ENCODE assay signal across 21 mouse cellular contexts in genomic region chr8:88583863-88584262, GRCm38 (mm10). TPM values are rescaled to one million over a fixed set of nuclear protein-coding genes. Genes with fewer than 3 reads are reported as not detected.
A peak's percentile ranks its signal among the peaks of the same experiment; 100 is the strongest.
DNase-seq lines count a peak whose midpoint lies in the region; ATAC-seq and TF ChIP-seq lines count a peak whose summit lies in the region.
"Had no signal": no experiment of that assay in that cellular context is flagged by ENCODE, and none has a peak within 500 bp of the region (broad histone marks: within the 10 kb centered on the region; RNA-seq: fewer than 3 reads in every experiment).

No protein-coding gene starts in this region.

- no peak overlapping the region for H3K4me3 ChIP-seq in liver, adult 2 months (ENCODE audit: insufficient read depth, low read depth, low read length)
- H3K4me3 ChIP-seq in liver, embryonic 11.5 days (ENCODE audit: low read depth, low read length), result no peak overlapping the region
- H3K4me3 ChIP-seq: embryonic facial prominence, embryonic 10.5 days; embryonic facial prominence, embryonic 12.5 days; forebrain, embryonic 13.5 days; forebrain, embryonic 15.5 days had no signal

- no peak overlapping the region for H3K27ac ChIP-seq in liver, adult 2 months (replicated peaks; ENCODE audit: insufficient read depth, low read depth, low read length)
- H3K27ac ChIP-seq in liver, embryonic 11.5 days (ENCODE audit: low read depth, low read length), result no peak overlapping the region
- H3K27ac ChIP-seq: embryonic facial prominence, embryonic 10.5 days; embryonic facial prominence, embryonic 12.5 days; forebrain, embryonic 13.5 days; forebrain, embryonic 15.5 days had no signal

- H3K4me2 ChIP-seq in liver, embryonic 11.5 days, result no peak overlapping the region
- H3K4me2 ChIP-seq: embryonic facial prominence, embryonic 12.5 days; forebrain, embryonic 13.5 days; forebrain, embryonic 15.5 days had no signal

- ATAC-seq in liver, embryonic 11.5 days (replicated peaks; ENCODE audit: low FRiP score), result no peak
- ATAC-seq: activated CD4-positive, CD25-positive, alpha-beta regulatory T cell, adult 4 months; CD4-positive, CD25-positive, alpha-beta regulatory T cell, adult 4 months; forebrain, embryonic 13.5 days; forebrain, embryonic 15.5 days; forebrain, postnatal 0 days; Patski had no signal

- 88% methylated on average over 3 of the region's 3 CpGs for WGBS in liver, adult 2 months
- WGBS in liver, embryonic 11.5 days, result 86% methylated on average over 3 of the region's 3 CpGs

- TF ChIP-seq POLR2A in liver, adult 2 months (IDR thresholded peaks at IDR 0.05; ENCODE audit: extremely low read depth, insufficient read depth, low read length), result no peak

- no peaks in the 10 kb centered on the region for H3K27me3 ChIP-seq in liver, adult 2 months (ENCODE audit: control insufficient read depth, insufficient read depth, low read length)
- H3K27me3 ChIP-seq in liver, embryonic 11.5 days (replicated peaks; ENCODE audit: control insufficient read depth, insufficient read depth, low read length), result no peaks in the 10 kb centered on the region
- H3K27me3 ChIP-seq: CH12.LX; embryonic facial prominence, embryonic 12.5 days; forebrain, embryonic 13.5 days; forebrain, embryonic 15.5 days; Patski had no signal

- peak; percentile 37 to 78 for DNase-seq in adrenal gland, adult (ENCODE audit: inconsistent age in 2 of 2, low spot score in 1 of 2)
- no peak for DNase-seq in adrenal gland, postnatal 25 days
- DNase-seq in adrenal gland, postnatal 14 days, result peak; percentile 58
- DNase-seq in adrenal gland, adult 8-10 months, result no peak
- DNase-seq in liver, adult 2 months (ENCODE audit: extremely low read depth, low read depth, low spot score), result peak; percentile 22
- no peak for DNase-seq in liver, embryonic 11.5 days (ENCODE audit: low spot score)
- DNase-seq: B cell, adult 2 months; cerebellum, adult 11-12 months; cerebellum, adult 2 months; cerebellum, adult 9-10 months; cerebellum, postnatal 25 days; forebrain, postnatal 0 days had no signal

- H3K36me3 ChIP-seq in liver, adult 2 months (ENCODE audit: control insufficient read depth, insufficient read depth, low read length), result no peaks in the 10 kb centered on the region
- no peaks in the 10 kb centered on the region for H3K36me3 ChIP-seq in liver, embryonic 11.5 days (ENCODE audit: control insufficient read depth, insufficient read depth, low read length)
- H3K36me3 ChIP-seq: forebrain, embryonic 15.5 days; G1E had no signal

- no peaks in the 10 kb centered on the region for H3K79me2 ChIP-seq in liver, adult 2 months (ENCODE audit: control insufficient read depth, insufficient read depth, low read length)

- no peaks in the 10 kb centered on the region for H3K9me3 ChIP-seq in liver, embryonic 11.5 days (ENCODE audit: control insufficient read depth, low read length)
- H3K9me3 ChIP-seq: embryonic facial prominence, embryonic 10.5 days; embryonic facial prominence, embryonic 12.5 days; forebrain, embryonic 13.5 days; forebrain, embryonic 15.5 days; G1E had no signal

- no peaks in the 10 kb centered on the region for H3K4me1 ChIP-seq in liver, adult 2 months (ENCODE audit: control insufficient read depth, insufficient read depth, low read length)
- no peaks in the 10 kb centered on the region; the same call in none of the 2 replicates for H3K4me1 ChIP-seq in liver, embryonic 11.5 days (replicated peaks; ENCODE audit: control insufficient read depth, insufficient read depth, low read length)

- H3K9ac ChIP-seq in liver, adult 2 months (ENCODE audit: low read depth, low read length), result no peak overlapping the region
- H3K9ac ChIP-seq in liver, embryonic 11.5 days (ENCODE audit: low read depth, low read length), result no peak overlapping the region
- H3K9ac ChIP-seq: embryonic facial prominence, embryonic 12.5 days; forebrain, embryonic 13.5 days; forebrain, embryonic 15.5 days; forebrain, postnatal 0 days had no signal

- TF ChIP-seq CTCF in liver, adult 2 months (IDR thresholded peaks at IDR 0.05; ENCODE audit: low read depth, low read length), result no peak

RNA-seq across cellular contexts. Expression of gene Snx20, which starts 52.1 kb away (rescaled TPM):
- 0.95 and 1.3 TPM in 2 replicates for total RNA-seq in adrenal gland, postnatal 25 days (2021)
- total RNA-seq in adrenal gland, postnatal 14 days (2021), result 1.0 and 5.4 TPM in 2 replicates
- 1 to 10 TPM; 1.2 to 3.0 (median 2.4) TPM for total RNA-seq in adrenal gland, adult 8-10 months (2022)
- 0.92 and 1.5 TPM in 2 replicates for total RNA-seq in liver, adult 2 months (2014; rRNA removed)
- polyA plus RNA-seq in liver, adult 2 months (2012; rRNA removed), result 0.61 and 1.2 TPM in 2 replicates
- 2.3 and 2.6 TPM in 2 replicates for polyA plus RNA-seq in liver, embryonic 11.5 days (2014; fragmentation: Nextera tagmentation; extraction: Ambion mirVana)

Comparison
In these comparisons a context has a peak if more than half of its experiments do, and no peak if none do; other contexts are left out.
1. DNase-seq: peak in adrenal gland, adult (2 of 2), adrenal gland, postnatal 14 days (single experiment) and liver, adult 2 months (single experiment); none in adrenal gland, postnatal 25 days (single experiment), adrenal gland, adult 8-10 months (single experiment) and liver, embryonic 11.5 days (single experiment).